Mouse (Mus musculus) Patski (cell line): ENCODE results near the gene Gadd45gip1. TPM values are rescaled to one million over a fixed set of nuclear protein-coding genes. Genes with fewer than 3 reads are reported as not detected.

ENCODE experiments used
- ATAC-seq: fragments of 100-300 bp; one replicate; pipeline ENCODE4 v1.8.0; 2021
- CTCF ChIA-PET: fragments of 350-600 bp; sonication (Branson Sonifier 250); formaldehyde crosslinking; loops from one replicate; lab custom pipeline; 2022; ENCODE audit warnings: inconsistent platforms; lab: Charles Lee
- POLR2A ChIA-PET: fragments of 350-600 bp; sonication (Branson Sonifier 250); formaldehyde crosslinking; loops from one replicate; lab custom pipeline; 2022; ENCODE audit warnings: antibody characterized with exemption, inconsistent platforms; lab: Charles Lee
- DNase-seq: peaks from one replicate; pipeline ENCODE4 v3.0.0-alpha.2; 2011; ENCODE audit warnings: low read depth, low spot score
- H3K27me3 ChIP-seq: fragments of 371-371 bp; one replicate; pipeline ENCODE4 v1.5.1; 2021
- CTCF ChIP-seq: fragments of 100-300 bp; IDR thresholded peaks from one replicate; pipeline ENCODE4 v1.5.1; 2021
- in situ Hi-C: fragments of 300-500 bp; cut with MboI; formaldehyde crosslinking; loops from 3 replicates; pipeline ENCODE4 v1.11.1; 2018; ENCODE audit warnings: low pct_unique_long_range_greater_than_20kb, mixed read lengths
- polyA plus RNA-seq: library from polyadenylated mRNA; unstranded; gene quantifications from one replicate; pipeline ENCODE4 v1.2.3, GENCODE M21; 2021

Gadd45gip1 gene
- polyA plus RNA-seq, 1 experiment from 2014 or later = 31.8 TPM

- POLR2A ChIA-PET = interaction anchor here (1.1 kb wide), 2 partner anchors 9 to 10 kb away, joined by 3 to 7 read pairs; partner anchors contain the start of gene Calr
- in situ Hi-C loops = no loop called here
- H3K27me3 ChIP-seq = no peaks in the 10 kb centered on the region
- ATAC-seq = no peak
- CTCF ChIA-PET = no interaction called here
- no peak for DNase-seq
- no peak for TF ChIP-seq CTCF
These were observed 6.0 kb downstream of the Gadd45gip1 start for GRCm38 (mm10) chr8:84837149-84837911.

DNA sequence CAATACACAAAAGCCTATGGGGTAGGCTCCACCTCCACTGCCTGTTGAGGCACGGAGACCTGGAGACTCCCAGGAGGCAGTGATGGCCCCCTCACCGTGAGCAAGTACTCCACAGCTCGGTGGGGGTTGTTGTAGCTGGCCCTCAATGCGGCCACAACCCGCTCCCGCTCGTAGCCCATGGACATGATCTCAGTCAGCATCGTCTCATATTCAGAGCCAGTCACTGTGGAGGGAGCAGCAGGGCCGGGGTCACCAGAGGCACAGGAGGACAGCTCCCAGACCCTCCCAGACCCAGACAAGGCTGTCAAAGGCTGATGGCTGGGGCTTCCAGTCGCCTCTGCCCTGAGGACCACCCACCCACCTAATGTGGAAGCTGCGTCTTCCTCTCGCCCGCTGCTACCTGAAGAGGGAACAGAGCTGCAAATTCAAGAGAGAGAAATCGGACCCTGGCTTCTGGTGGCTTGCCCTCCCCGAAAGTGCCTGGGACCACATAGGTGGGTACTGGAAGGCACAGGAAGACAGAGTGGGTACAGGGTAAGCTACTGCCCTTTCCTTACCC, 6.7 kb downstream of the Gadd45gip1 start:
- in situ Hi-C loops = no loop called here
- CTCF ChIA-PET = interaction anchor here (1.5 kb wide), 1 partner anchor 20 kb away, joined by 3 read pairs; no protein-coding TSS in a partner anchor
- no peak for TF ChIP-seq CTCF
- ATAC-seq (no peak), DNase-seq (no peak)
- no peaks in the 10 kb centered on the region for H3K27me3 ChIP-seq
- POLR2A ChIA-PET = interaction anchor here (1.1 to 1.8 kb wide), 3 partner anchors 8 to 11 kb away, joined by 3 to 7 read pairs (median 6); partner anchors contain the start of gene Calr

DNA sequence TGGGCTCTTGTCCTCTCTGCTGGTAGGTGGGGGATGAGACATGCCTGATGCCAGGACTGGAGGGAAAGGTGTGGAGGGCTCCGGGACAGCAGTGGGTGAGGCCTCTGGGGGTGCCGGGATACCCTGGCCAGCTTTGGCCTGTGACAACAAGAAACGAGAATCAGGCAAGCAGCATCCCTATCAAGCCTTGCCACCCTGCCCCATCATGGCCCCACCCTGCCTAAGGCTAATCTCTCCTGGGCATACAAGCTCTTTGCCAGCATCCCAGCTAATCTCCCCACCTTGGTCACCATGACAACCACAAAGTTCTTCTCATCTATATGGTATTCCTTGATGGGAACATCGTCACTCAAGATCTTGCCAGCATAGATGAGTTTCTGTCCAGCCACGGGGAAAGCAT, 7.2 kb downstream of the Gadd45gip1 start:
- ATAC-seq (no peak), DNase-seq (no peak)
- no peak for TF ChIP-seq CTCF
- H3K27me3 ChIP-seq = no peaks in the 10 kb centered on the region
- CTCF ChIA-PET = interaction anchor here (1.5 kb wide), 1 partner anchor 19 kb away, joined by 3 read pairs; no protein-coding TSS in a partner anchor
- in situ Hi-C loops = no loop called here
- POLR2A ChIA-PET = interaction anchor here (0.6 to 1.8 kb wide), 3 partner anchors 9 to 65 kb away, joined by 3 to 6 read pairs (median 3); partner anchors contain the start of gene Calr

DNA sequence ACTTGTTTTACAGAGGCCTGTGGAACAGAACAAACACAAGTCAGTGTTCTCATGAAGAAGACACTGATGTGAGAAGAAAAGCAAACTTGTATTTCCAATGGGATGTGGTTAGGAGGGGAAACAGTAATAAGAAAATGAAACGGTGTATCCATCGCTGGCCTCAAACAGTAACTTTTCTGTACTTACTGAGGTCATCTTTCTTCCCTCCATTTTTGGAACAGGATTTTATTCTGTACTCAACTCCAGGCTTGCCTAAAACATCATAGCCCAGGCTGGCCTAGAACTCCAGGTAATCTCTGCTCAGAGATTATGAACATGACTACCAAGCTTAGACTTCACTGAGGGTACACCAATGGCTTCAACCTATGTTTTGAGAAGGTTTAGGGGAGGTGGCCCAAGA, 8.1 kb downstream of the Gadd45gip1 start:
- POLR2A ChIA-PET = interaction anchor here (1.8 kb wide), 1 partner anchor 13 kb away, joined by 6 read pairs; no protein-coding TSS in a partner anchor
- TF ChIP-seq CTCF = no peak
- DNase-seq = no peak
- H3K27me3 ChIP-seq = no peaks in the 10 kb centered on the region
- in situ Hi-C loops = no loop called here
- CTCF ChIA-PET = interaction anchor here (1.5 kb wide), 1 partner anchor 18 kb away, joined by 3 read pairs; no protein-coding TSS in a partner anchor
- ATAC-seq = no peak

GRCm38 (mm10) chr8:84839875-84840247, 8.5 kb downstream of the Gadd45gip1 start:
- POLR2A ChIA-PET = interaction anchor here (1.2 kb wide), 1 partner anchor 12 kb away, joined by 3 read pairs; no protein-coding TSS in a partner anchor
- ATAC-seq = no peak

DNA sequence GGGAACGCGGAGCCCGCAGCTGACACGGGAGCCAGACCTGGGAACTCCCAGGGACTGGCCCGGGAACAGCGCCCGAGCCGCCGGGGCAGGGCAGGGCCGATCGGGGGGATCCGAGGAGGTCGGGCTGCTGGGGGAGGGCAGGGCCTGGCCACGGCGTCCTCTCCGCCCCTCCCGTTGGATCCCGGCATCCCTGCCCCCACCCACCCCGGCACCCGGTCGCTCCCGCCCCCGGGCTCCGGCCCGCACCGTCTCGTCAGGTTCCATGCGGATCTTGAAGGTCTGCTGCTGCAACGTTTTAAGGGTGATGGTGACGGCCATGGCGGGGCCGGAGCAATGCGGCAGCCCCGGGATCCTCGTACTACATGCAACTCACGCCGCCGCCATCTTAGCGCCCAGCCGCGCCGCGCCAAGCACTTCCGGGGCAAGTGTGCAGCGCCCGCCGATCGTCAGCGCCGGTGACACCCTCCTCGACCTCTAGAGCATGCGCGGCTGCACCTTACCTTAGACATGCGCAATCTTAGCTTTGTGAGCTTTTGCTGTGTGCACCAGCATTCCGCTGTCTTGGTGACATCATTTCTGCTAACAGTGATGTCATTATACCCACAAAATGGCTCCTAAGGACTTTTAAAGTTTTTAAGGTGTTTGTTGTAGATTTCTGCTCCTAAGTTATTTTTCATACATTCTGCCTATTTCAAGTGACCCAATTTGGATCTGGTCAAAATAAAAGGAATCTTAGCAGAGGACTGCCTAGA, 9.1 kb downstream of the Gadd45gip1 start, which contains the start of gene Rad23a:
TSS of gene Rad23a (minus strand) at position 418 of the 752 bp plus-strand sequence.
- ATAC-seq (peak; percentile 70), DNase-seq (peak; percentile 71)
- POLR2A ChIA-PET = interaction anchor here (1.2 kb wide), 1 partner anchor 13 kb away, joined by 3 read pairs; no protein-coding TSS in a partner anchor
- H3K27me3 ChIP-seq = no peaks in the 10 kb centered on the region
- CTCF ChIA-PET = interaction anchor here (1.5 to 2.3 kb wide), 3 partner anchors 14 to 25 kb away, joined by 3 to 6 read pairs (median 3); partner anchors contain the start of gene Farsa
- TF ChIP-seq CTCF = no peak
- in situ Hi-C loops = no loop called here

More at GRCm38 (mm10) chr8:84839875-84840247, 8.5 kb downstream of the Gadd45gip1 start:
- no peak for TF ChIP-seq CTCF
- DNase-seq = no peak
- in situ Hi-C loops = no loop called here
- H3K27me3 ChIP-seq = no peaks in the 10 kb centered on the region
- CTCF ChIA-PET = no interaction called here

- ChIA-PET POLR2A (interaction anchor here (0.6 to 1.2 kb wide), 3 partner anchors 12 to 28 kb away, joined by 3 to 4 read pairs (median 3); no protein-coding TSS in a partner anchor), CTCF (interaction anchor here (1.5 to 2.3 kb wide), 3 partner anchors 15 to 26 kb away, joined by 3 to 6 read pairs (median 3); partner anchors contain the start of gene Farsa)
- H3K27me3 ChIP-seq = no peaks in the 10 kb centered on the region
- ATAC-seq (no peak), DNase-seq (no peak)
- in situ Hi-C loops = no loop called here
- no peak for TF ChIP-seq CTCF
These were observed 10.2 kb downstream of the Gadd45gip1 start for GRCm38 (mm10) chr8:84841514-84841913.

GRCm38 (mm10) chr8:84844397-84845070, 13.2 kb downstream of the Gadd45gip1 start:
- TF ChIP-seq CTCF = no peak
- in situ Hi-C loops = no loop called here
- ChIA-PET POLR2A (interaction anchor here (1.1 to 3.1 kb wide), 2 partner anchors 10 to 58 kb away, joined by 3 to 14 read pairs; partner anchors contain the start of gene Klf1), CTCF (no interaction called here)
- DNase-seq (no peak), ATAC-seq (no peak)
- no peaks in the 10 kb centered on the region for H3K27me3 ChIP-seq
